Mouse (Mus musculus): ENCODE results near the gene Junb. TPM values are rescaled to one million over a fixed set of nuclear protein-coding genes. Genes with fewer than 3 reads are reported as not detected.

The Junb gene
- total and polyA plus RNA-seq, 2 experiments from 2014 or later = 10.3 to 39.6 TPM

DNA sequence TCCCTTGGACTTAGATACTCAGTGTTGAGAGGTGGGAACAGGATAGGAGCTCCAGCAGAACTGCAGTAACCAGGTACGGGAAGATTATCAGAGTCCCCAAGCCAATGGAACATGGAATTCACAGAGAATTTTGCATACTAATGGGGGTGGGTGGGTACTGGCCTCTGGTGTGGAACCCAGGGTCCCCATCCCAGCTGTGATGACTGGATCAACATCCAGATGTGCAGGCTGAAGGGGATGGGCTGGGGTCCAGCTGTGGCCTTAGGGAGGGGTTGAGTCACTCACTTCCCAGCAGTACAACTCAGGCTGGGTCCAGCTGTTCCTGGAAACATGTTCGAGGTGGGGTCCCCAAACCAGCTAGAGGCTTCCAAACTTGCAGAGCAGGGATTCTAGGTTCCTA, 9.4 kb upstream of the Junb start:
- no peak overlapping the region for H3K4me3 ChIP-seq (ENCODE audit: low read depth, low read length)
- no peaks in the 10 kb centered on the region for H3K27me3 ChIP-seq (ENCODE audit: control insufficient read depth, insufficient read depth, low read length)
- peaks cover 27% of the 10 kb centered on the region for H3K4me1 ChIP-seq (ENCODE audit: control insufficient read depth, insufficient read depth)
- no peak overlapping the region for H3K4me2 ChIP-seq (ENCODE audit: low read depth, low read length)
- no peaks in the 10 kb centered on the region for H3K9me3 ChIP-seq (replicated peaks; ENCODE audit: control insufficient read depth, low read length)
- no peak for TF ChIP-seq EP300 (IDR thresholded peaks at IDR 0.05; ENCODE audit: low read depth)
- no peak for TF ChIP-seq CTCF (IDR thresholded peaks at IDR 0.05; ENCODE audit: low read depth)
- WGBS = 61% methylated on average over 2 of the region's 2 CpGs
- no peak for DNase-seq (ENCODE audit: low spot score)
- no peak for ATAC-seq (ENCODE audit: insufficient read depth, low read depth)
- no peak overlapping the region for H3K9ac ChIP-seq (replicated peaks; ENCODE audit: low read depth, low read length)
- no peak overlapping the region for H3K27ac ChIP-seq (ENCODE audit: low read depth)
- H3K36me3 ChIP-seq (replicated peaks; ENCODE audit: control insufficient read depth, insufficient read depth, low read length) = no peaks in the 10 kb centered on the region

DNA sequence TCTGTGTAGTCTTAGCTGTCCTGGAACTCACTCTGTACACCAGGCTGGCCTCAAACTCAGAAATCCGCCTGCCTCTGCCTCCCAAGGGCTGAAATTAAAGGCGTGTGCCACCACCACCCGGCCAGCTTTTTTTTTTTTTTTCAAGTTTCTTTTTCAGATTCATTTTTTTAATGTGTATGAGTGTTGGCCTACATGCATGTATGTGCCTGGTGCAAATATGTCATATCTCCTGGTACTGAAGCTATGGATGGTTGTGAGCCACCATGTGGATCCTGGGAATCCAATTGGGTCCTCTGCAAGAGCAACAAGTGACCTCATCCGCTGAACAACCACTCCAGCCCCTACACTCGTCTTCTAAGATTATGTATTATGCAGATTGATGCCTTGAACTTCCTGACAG, 8.9 kb upstream of the Junb start:
- Histone ChIP-seq H3K27ac (ENCODE audit: low read depth) (no peak overlapping the region), H3K9me3 (replicated peaks; ENCODE audit: control insufficient read depth, low read length) (no peaks in the 10 kb centered on the region), H3K27me3 (ENCODE audit: control insufficient read depth, insufficient read depth, low read length) (no peaks in the 10 kb centered on the region), H3K9ac (replicated peaks; ENCODE audit: low read depth, low read length) (no peak overlapping the region), H3K4me1 (ENCODE audit: control insufficient read depth, insufficient read depth) (peaks cover 27% of the 10 kb centered on the region), H3K4me2 (ENCODE audit: low read depth, low read length) (no peak overlapping the region), H3K4me3 (ENCODE audit: low read depth, low read length) (no peak overlapping the region), H3K36me3 (replicated peaks; ENCODE audit: control insufficient read depth, insufficient read depth, low read length) (no peaks in the 10 kb centered on the region)
- WGBS = 79% methylated on average over 5 of the region's 5 CpGs
- no peak for DNase-seq (ENCODE audit: low spot score)
- no peak for ATAC-seq (ENCODE audit: insufficient read depth, low read depth)
- TF ChIP-seq CTCF (IDR thresholded peaks at IDR 0.05; ENCODE audit: low read depth) = no peak
- TF ChIP-seq EP300 (IDR thresholded peaks at IDR 0.05; ENCODE audit: low read depth) = no peak

DNA sequence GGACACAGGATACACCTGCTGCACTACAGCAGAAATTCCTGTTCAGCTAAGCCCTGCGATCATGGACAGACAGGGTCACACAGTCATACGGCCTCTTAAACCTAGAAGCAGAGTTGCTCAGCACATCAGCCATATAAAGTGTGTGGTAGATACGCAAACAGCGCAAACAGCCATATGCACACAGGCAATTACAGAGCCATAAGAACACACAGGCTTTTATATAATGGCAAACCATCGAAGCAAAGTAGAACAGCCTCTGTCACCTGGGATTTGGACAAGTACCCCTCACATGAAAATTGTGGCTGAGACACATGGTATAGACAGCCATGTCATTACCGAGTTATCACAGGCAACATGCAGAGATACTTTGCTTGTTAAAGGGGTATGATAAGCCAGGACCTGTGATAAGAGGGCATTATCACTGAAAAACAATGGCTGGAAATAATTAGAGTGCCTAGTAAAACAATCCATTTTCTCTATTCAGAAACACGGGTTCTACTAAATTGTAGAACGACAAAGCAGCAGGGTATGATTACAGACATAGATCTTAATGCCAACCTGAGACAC, 7.9 kb upstream of the Junb start:
- Histone ChIP-seq H3K4me1 (ENCODE audit: control insufficient read depth, insufficient read depth) (peaks cover 32% of the 10 kb centered on the region), H3K27ac (ENCODE audit: low read depth) (peak overlapping the region; percentile 75), H3K36me3 (replicated peaks; ENCODE audit: control insufficient read depth, insufficient read depth, low read length) (no peaks in the 10 kb centered on the region), H3K27me3 (ENCODE audit: control insufficient read depth, insufficient read depth, low read length) (no peaks in the 10 kb centered on the region), H3K9me3 (replicated peaks; ENCODE audit: control insufficient read depth, low read length) (no peaks in the 10 kb centered on the region), H3K4me3 (ENCODE audit: low read depth, low read length) (peak overlapping the region; percentile 54), H3K9ac (replicated peaks; ENCODE audit: low read depth, low read length) (peak overlapping the region; percentile 48; the same call in 1 of the 2 replicates), H3K4me2 (ENCODE audit: low read depth, low read length) (peak overlapping the region; percentile 87)
- 31% methylated on average over 8 of the region's 8 CpGs for WGBS
- TF ChIP-seq EP300 (IDR thresholded peaks at IDR 0.05; ENCODE audit: low read depth) (no peak), CTCF (IDR thresholded peaks at IDR 0.05; ENCODE audit: low read depth) (no peak)
- no peak for DNase-seq (ENCODE audit: low spot score)
- ATAC-seq (ENCODE audit: insufficient read depth, low read depth) = no peak

DNA sequence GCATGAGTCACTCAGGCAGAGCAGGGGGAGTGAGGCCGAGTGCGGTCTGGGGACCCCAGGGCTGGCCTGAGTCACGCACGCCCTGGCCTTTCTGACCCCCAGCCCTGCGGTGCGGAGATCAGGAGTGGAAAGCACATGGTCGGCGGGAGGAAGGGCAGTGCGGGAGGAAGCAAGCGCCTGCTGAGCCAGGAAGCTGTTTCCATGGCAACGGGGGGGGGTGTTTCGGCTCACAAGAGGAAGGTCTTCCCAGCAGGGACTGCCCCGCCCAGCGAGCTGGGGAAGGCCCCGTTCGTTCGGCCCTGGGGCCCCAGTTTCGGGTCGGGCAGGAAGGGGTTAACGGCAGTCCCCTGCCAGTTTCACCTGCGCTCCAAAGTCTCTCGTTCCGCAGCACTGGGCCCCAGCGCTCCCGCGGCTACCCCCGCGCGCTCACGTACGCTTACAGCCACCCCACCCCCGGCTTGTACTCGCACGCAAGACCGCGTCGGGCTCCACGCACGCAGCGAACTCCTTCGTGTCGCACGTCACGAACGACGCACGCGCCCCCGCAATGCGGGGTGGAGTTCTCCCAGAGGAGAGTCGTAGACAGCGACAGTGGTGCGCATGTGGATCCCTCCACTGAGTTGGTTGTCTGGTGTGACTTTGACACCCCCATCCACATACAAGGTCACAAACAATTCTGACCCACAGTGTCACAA, 7.3 kb upstream of the Junb start:
- Histone ChIP-seq H3K9me3 (replicated peaks; ENCODE audit: control insufficient read depth, low read length) (no peaks in the 10 kb centered on the region), H3K4me3 (ENCODE audit: low read depth, low read length) (peak overlapping the region; percentile 54), H3K9ac (replicated peaks; ENCODE audit: low read depth, low read length) (peak overlapping the region; percentile 48), H3K36me3 (replicated peaks; ENCODE audit: control insufficient read depth, insufficient read depth, low read length) (no peaks in the 10 kb centered on the region), H3K4me1 (ENCODE audit: control insufficient read depth, insufficient read depth) (peaks cover 34% of the 10 kb centered on the region), H3K4me2 (ENCODE audit: low read depth, low read length) (peak overlapping the region; percentile 87), H3K27me3 (ENCODE audit: control insufficient read depth, insufficient read depth, low read length) (no peaks in the 10 kb centered on the region), H3K27ac (ENCODE audit: low read depth) (peak overlapping the region; percentile 75)
- TF ChIP-seq CTCF (IDR thresholded peaks at IDR 0.05; ENCODE audit: low read depth) (0 out of 2 replicates have a peak, but pooled peaks have one; percentile 4), EP300 (IDR thresholded peaks at IDR 0.05; ENCODE audit: low read depth) (no peak)
- under 1% methylated on average over 53 of the region's 53 CpGs for WGBS
- peak; percentile 72 for DNase-seq (ENCODE audit: low spot score)
- ATAC-seq (ENCODE audit: insufficient read depth, low read depth) = peak; percentile 12

DNA sequence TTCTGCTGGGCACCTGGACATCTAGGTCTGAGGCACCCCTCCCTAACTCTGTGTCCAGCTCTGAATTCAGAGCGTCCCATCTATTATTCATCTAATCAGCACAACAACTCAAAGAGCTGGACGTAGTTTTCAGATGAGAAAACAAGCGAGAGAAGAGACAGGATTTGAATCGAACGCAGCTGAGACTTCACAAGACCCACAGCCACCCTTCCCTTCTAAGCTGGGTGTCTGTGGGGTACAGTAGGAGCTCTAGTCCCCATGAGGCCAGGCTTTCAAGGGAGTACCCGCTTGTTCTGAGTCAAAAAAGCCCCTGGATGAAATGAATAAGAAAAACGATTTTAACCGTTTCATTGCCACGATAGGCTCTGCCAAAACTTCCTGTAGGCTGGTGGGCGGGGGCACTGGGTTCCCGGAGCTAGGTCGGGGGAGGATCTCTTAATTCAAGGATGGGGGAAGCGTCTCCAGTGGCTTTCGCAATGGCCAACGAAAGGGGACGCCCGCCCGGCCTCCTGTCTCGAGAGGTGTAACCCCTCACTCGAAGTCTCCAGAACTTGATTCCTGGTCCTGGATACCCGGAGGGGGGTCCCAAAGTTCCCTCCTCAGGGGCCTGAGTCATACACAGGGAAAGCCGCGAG, 6.6 kb upstream of the Junb start:
- H3K9ac ChIP-seq (replicated peaks; ENCODE audit: low read depth, low read length) = peak overlapping the region; percentile 48; the same call in 1 of the 2 replicates
- H3K27ac ChIP-seq (ENCODE audit: low read depth) = peak overlapping the region; percentile 75
- peaks cover 38% of the 10 kb centered on the region for H3K4me1 ChIP-seq (ENCODE audit: control insufficient read depth, insufficient read depth)
- no peak for TF ChIP-seq EP300 (IDR thresholded peaks at IDR 0.05; ENCODE audit: low read depth)
- no peak for TF ChIP-seq CTCF (IDR thresholded peaks at IDR 0.05; ENCODE audit: low read depth)
- DNase-seq (ENCODE audit: low spot score) = no peak
- H3K9me3 ChIP-seq (replicated peaks; ENCODE audit: control insufficient read depth, low read length) = no peaks in the 10 kb centered on the region
- peak overlapping the region; percentile 87 for H3K4me2 ChIP-seq (ENCODE audit: low read depth, low read length)
- H3K27me3 ChIP-seq (ENCODE audit: control insufficient read depth, insufficient read depth, low read length) = no peaks in the 10 kb centered on the region
- 5% methylated on average over 23 of the region's 23 CpGs for WGBS
- no peaks in the 10 kb centered on the region for H3K36me3 ChIP-seq (replicated peaks; ENCODE audit: control insufficient read depth, insufficient read depth, low read length)
- H3K4me3 ChIP-seq (ENCODE audit: low read depth, low read length) = peak overlapping the region; percentile 54
- ATAC-seq (ENCODE audit: insufficient read depth, low read depth) = no peak
